9 mouse cellular contexts compared by ENCODE assay signal in the genomic region with DNA sequence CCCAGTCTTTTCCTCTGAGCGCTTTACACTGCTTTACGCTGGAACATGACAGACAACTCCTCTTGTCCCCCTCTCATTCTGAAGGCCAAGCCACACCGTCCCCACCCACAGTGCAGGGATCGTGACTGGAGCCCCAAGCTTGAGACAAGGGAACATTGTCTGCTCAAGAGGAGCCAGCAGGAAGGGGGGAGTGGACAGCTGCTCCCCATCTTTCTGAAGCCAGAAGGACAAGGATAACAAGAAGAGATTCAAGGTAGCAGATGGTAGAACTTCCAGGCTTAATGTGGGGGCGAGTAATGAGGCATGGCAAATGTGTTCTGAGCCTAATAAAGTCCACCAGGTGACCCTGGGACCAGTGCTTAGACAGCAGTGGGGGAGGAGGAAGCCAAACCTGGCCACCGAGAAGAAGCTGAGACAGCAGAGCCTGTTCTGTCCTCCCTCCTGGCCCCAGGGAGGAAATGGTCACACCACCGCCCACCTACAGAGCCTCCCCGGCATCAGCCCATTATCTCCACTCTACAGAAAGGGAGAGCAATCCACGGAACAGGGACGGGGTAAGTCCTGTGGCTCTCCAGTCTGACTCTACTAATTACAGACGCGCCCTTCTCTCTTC. TPM values are rescaled to one million over a fixed set of nuclear protein-coding genes. Genes with fewer than 3 reads are reported as not detected.
A peak's percentile ranks its signal among the peaks of the same experiment; 100 is the strongest.
DNase-seq lines count a peak whose midpoint lies in the region; ATAC-seq lines count a peak whose summit lies in the region.
"Had no signal": no experiment of that assay in that cellular context is flagged by ENCODE, and none has a peak within 500 bp of the region (broad histone marks: within the 10 kb centered on the region; RNA-seq: fewer than 3 reads in every experiment).

No protein-coding gene starts in this region.

- no peaks in the 10 kb centered on the region for H3K9me3 ChIP-seq in heart, embryonic 11.5 days (replicated peaks; ENCODE audit: control insufficient read depth, low read length)
- no peaks in the 10 kb centered on the region for H3K9me3 ChIP-seq in hindbrain, embryonic 13.5 days
- H3K9me3 ChIP-seq in limb, embryonic 13.5 days, result no peaks in the 10 kb centered on the region

- H3K9ac ChIP-seq in heart, embryonic 11.5 days (ENCODE audit: low read depth, low read length), result peak overlapping the region; percentile 62
- no peak overlapping the region for H3K9ac ChIP-seq in hindbrain, embryonic 13.5 days
- H3K9ac ChIP-seq in limb, embryonic 13.5 days, result peak overlapping the region; percentile 98

- no peak for ATAC-seq in heart, embryonic 11.5 days (replicated peaks; ENCODE audit: insufficient number of reproducible peaks, low FRiP score, low TSS enrichment)
- ATAC-seq in hindbrain, embryonic 13.5 days (ENCODE audit: low FRiP score), result no peak
- ATAC-seq in limb, embryonic 13.5 days (ENCODE audit: low FRiP score, low read depth), result no peak
- ATAC-seq in megakaryocyte, adult 5-6 weeks (ENCODE audit: poor library complexity, severe bottlenecking), result no peak
- no peak for ATAC-seq in monocyte, adult 5-6 weeks (replicated peaks; ENCODE audit: insufficient number of reproducible peaks, low FRiP score, low TSS enrichment, poor library complexity, severe bottlenecking)

- 0 out of 2 replicates have a peak, but pooled peaks cover 4% of the 10 kb centered on the region for H3K36me3 ChIP-seq in heart, embryonic 11.5 days (ENCODE audit: control insufficient read depth, insufficient read depth, low read length)
- H3K36me3 ChIP-seq in hindbrain, embryonic 13.5 days, result no peaks in the 10 kb centered on the region
- H3K36me3 ChIP-seq in limb, embryonic 13.5 days, result peaks cover 53% of the 10 kb centered on the region

- no peak for DNase-seq in heart, postnatal 14 days
- DNase-seq in adipocyte (ENCODE audit: low spot score), result peak; percentile 5
- DNase-seq in gastrocnemius, postnatal 4 days (ENCODE audit: low spot score in 2 of 2), result no peak

- 14% methylated on average over 12 of the region's 12 CpGs for WGBS in heart, embryonic 11.5 days (ENCODE audit: insufficient replicate concordance)
- 25% methylated on average over 12 of the region's 12 CpGs for WGBS in hindbrain, embryonic 13.5 days
- WGBS in limb, embryonic 13.5 days, result 20% methylated on average over 12 of the region's 12 CpGs

- peaks cover 86% of the 10 kb centered on the region for H3K4me1 ChIP-seq in heart, embryonic 11.5 days (ENCODE audit: control insufficient read depth, insufficient read depth, low read length)
- H3K4me1 ChIP-seq in hindbrain, embryonic 13.5 days (replicated peaks), result peaks cover 94% of the 10 kb centered on the region
- H3K4me1 ChIP-seq in limb, embryonic 13.5 days, result peaks cover 93% of the 10 kb centered on the region

- H3K27me3 ChIP-seq in heart, embryonic 11.5 days (ENCODE audit: control insufficient read depth, insufficient read depth, low read length), result no peaks in the 10 kb centered on the region; the same call in 1 of the 2 replicates
- H3K27me3 ChIP-seq in hindbrain, embryonic 13.5 days, result peaks cover 43% of the 10 kb centered on the region
- no peaks in the 10 kb centered on the region for H3K27me3 ChIP-seq in limb, embryonic 13.5 days

- intact Hi-C loops in heart, postnatal 14 days (cut with DNase I), result no loop called here

- H3K4me2 ChIP-seq in heart, embryonic 11.5 days, result peak overlapping the region; percentile 96
- peak overlapping the region; percentile 80 for H3K4me2 ChIP-seq in hindbrain, embryonic 13.5 days
- H3K4me2 ChIP-seq in limb, embryonic 13.5 days (replicated peaks), result peak overlapping the region; percentile 99

- peak overlapping the region; percentile 82 for H3K4me3 ChIP-seq in heart, embryonic 11.5 days (ENCODE audit: low read depth, low read length)
- H3K4me3 ChIP-seq in hindbrain, embryonic 13.5 days, result peak overlapping the region; percentile 50
- H3K4me3 ChIP-seq in limb, embryonic 13.5 days, result peak overlapping the region; percentile 93
- H3K4me3 ChIP-seq: erythroblast, embryonic 14.5 days had no signal

- peak overlapping the region; percentile 47; the same call in 1 of the 2 replicates for H3K27ac ChIP-seq in heart, embryonic 11.5 days (ENCODE audit: low read depth, low read length)
- no peak overlapping the region for H3K27ac ChIP-seq in hindbrain, embryonic 13.5 days
- H3K27ac ChIP-seq in limb, embryonic 13.5 days, result peak overlapping the region; percentile 11; the same call in 1 of the 2 replicates

RNA-seq across cellular contexts. Expression of gene Arhgef17, which starts 5.5 kb away (rescaled TPM):
- polyA plus RNA-seq in heart, embryonic 11.5 days (2014; fragmentation: Nextera tagmentation; extraction: Ambion mirVana), result 8.5 and 8.8 TPM in 2 replicates
- 10 to 100 TPM; 30.3 to 31.6 TPM for total RNA-seq in heart, postnatal 14 days (2021)
- 7.2 and 7.7 TPM in 2 replicates for polyA plus RNA-seq in hindbrain, embryonic 13.5 days (2015; fragmentation: Nextera tagmentation; extraction: Ambion mirVana)
- polyA plus RNA-seq in limb, embryonic 13.5 days (2015; fragmentation: Nextera tagmentation; extraction: Ambion mirVana), result 7.9 and 8.0 TPM in 2 replicates
- 0.09 and 0.21 TPM in 2 replicates for total RNA-seq in megakaryocyte, adult 5-6 weeks (2015)
- 0.12 TPM in 1 of 2 replicates, not detected in the other for total RNA-seq in megakaryocyte, adult 5-6 weeks (2017)
- 0.10 to 0.29 TPM in 2 of 3 replicates, not detected in the other for total RNA-seq in monocyte, adult 5-6 weeks (2017)
- 10 to 100 TPM; 40.4 to 43.6 TPM for total RNA-seq in gastrocnemius, postnatal 4 days (2021)

RNA-seq across cellular contexts. Expression of gene P2ry6, which starts 48.0 kb away (rescaled TPM):
- 2.1 and 2.8 TPM in 2 replicates for polyA plus RNA-seq in heart, embryonic 11.5 days (2014; fragmentation: Nextera tagmentation; extraction: Ambion mirVana)
- total RNA-seq in heart, postnatal 14 days (2021), result 1 to 10 TPM; 4.1 to 4.5 TPM
- polyA plus RNA-seq in hindbrain, embryonic 13.5 days (2015; fragmentation: Nextera tagmentation; extraction: Ambion mirVana), result 2.7 and 3.5 TPM in 2 replicates
- polyA plus RNA-seq in limb, embryonic 13.5 days (2015; fragmentation: Nextera tagmentation; extraction: Ambion mirVana), result 4.7 and 5.6 TPM in 2 replicates
- total RNA-seq in megakaryocyte, adult 5-6 weeks (2015), result 32.8 and 34.2 TPM in 2 replicates
- total RNA-seq in megakaryocyte, adult 5-6 weeks (2017), result 12.0 and 12.9 TPM in 2 replicates
- 15.7 to 27.7 TPM (median 22.9 TPM) in 3 replicates for total RNA-seq in monocyte, adult 5-6 weeks (2017)
- 1 to 10 TPM; 5.8 to 7.4 TPM for total RNA-seq in gastrocnemius, postnatal 4 days (2021)

Comparison
In these comparisons a context has a peak if more than half of its experiments do, and no peak if none do; other contexts are left out.
1. RNA of gene Arhgef17, which starts 5.5 kb away (total RNA-seq): 40.4 to 43.6 TPM in gastrocnemius, postnatal 4 days and 30.3 to 31.6 TPM in heart, postnatal 14 days; 0.10 to 0.29 TPM in monocyte, adult 5-6 weeks and 0.09 to 0.21 TPM in megakaryocyte, adult 5-6 weeks; every median in the first group is over 10 times any median in the second.
2. Peak in every context shown above with its lines, with median percentiles within 50 percentile points of each other: H3K4me2 ChIP-seq and H3K4me3 ChIP-seq.